10 mouse cellular contexts compared by ENCODE assay signal in the genomic region with DNA sequence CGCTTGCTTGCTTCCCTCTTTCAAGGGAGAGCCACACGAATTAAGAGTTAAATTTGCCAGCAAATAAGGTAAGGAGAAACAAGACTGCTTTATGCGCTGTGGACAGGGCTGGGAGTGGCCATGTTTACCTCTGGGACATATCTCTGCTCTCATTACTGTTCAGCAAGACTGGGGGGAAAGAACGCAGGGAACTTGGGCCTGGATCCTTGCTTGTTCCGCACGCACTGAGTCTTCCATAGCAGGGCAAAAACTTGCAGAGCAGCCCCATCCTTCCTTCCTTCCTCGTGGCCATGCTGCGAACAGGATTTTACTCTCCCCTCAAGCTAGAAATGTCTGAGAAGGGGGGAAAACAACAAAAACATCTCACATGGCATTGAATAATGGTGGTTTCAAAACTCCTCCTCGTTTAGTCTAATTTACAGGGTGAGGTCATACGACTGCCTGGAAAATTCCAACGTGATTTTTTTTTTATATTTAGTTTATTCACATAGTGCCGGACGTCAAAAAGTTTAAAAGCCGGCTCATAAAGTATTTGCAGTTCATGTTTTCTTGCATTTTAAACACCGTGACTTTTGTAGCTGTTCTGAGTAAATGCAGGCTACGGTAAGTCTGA. TPM values are rescaled to one million over a fixed set of nuclear protein-coding genes. Genes with fewer than 3 reads are reported as not detected.
DNase-seq lines count a peak whose midpoint lies in the region; ATAC-seq lines count a peak whose summit lies in the region.
"Had no signal": no experiment of that assay in that cellular context is flagged by ENCODE, and none has a peak within 500 bp of the region (broad histone marks: within the 10 kb centered on the region; RNA-seq: fewer than 3 reads in every experiment).

No protein-coding gene starts in this region.

- no peaks in the 10 kb centered on the region for H3K27me3 ChIP-seq in liver, embryonic 12.5 days (replicated peaks)
- H3K27me3 ChIP-seq in liver, embryonic 11.5 days (replicated peaks; ENCODE audit: control insufficient read depth, insufficient read depth, low read length): no peaks in the 10 kb centered on the region
- no peaks in the 10 kb centered on the region for H3K27me3 ChIP-seq in embryonic facial prominence, embryonic 12.5 days
- no peaks in the 10 kb centered on the region for H3K27me3 ChIP-seq in intestine, embryonic 15.5 days (replicated peaks)

- no peak for DNase-seq in liver, embryonic 11.5 days (ENCODE audit: low spot score)
- DNase-seq in lung, postnatal 36 days: peak; percentile 63
- DNase-seq in thymus, postnatal 25 days: no peak
- no peak for DNase-seq in embryo, embryonic 11 days
- DNase-seq: thymus, adult 18-20 months had no signal

- H3K9me3 ChIP-seq in liver, embryonic 12.5 days (replicated peaks): no peaks in the 10 kb centered on the region
- no peaks in the 10 kb centered on the region for H3K9me3 ChIP-seq in liver, embryonic 11.5 days (ENCODE audit: control insufficient read depth, low read length)
- no peaks in the 10 kb centered on the region for H3K9me3 ChIP-seq in embryonic facial prominence, embryonic 12.5 days
- no peaks in the 10 kb centered on the region for H3K9me3 ChIP-seq in intestine, embryonic 15.5 days

- H3K36me3 ChIP-seq in liver, embryonic 12.5 days: no peaks in the 10 kb centered on the region
- H3K36me3 ChIP-seq in liver, embryonic 11.5 days (ENCODE audit: control insufficient read depth, insufficient read depth, low read length): no peaks in the 10 kb centered on the region
- H3K36me3 ChIP-seq in embryonic facial prominence, embryonic 12.5 days: no peaks in the 10 kb centered on the region
- no peaks in the 10 kb centered on the region for H3K36me3 ChIP-seq in intestine, embryonic 15.5 days

- 53% methylated on average over 16 of the region's 16 CpGs for WGBS in liver, embryonic 12.5 days (ENCODE audit: insufficient replicate concordance)
- 47% methylated on average over 16 of the region's 16 CpGs for WGBS in liver, embryonic 11.5 days
- WGBS in embryonic facial prominence, embryonic 12.5 days: 19% methylated on average over 16 of the region's 16 CpGs
- 10% methylated on average over 16 of the region's 16 CpGs for WGBS in intestine, embryonic 15.5 days

- peaks cover 46% of the 10 kb centered on the region for H3K4me1 ChIP-seq in liver, embryonic 12.5 days
- peaks cover 19% of the 10 kb centered on the region for H3K4me1 ChIP-seq in liver, embryonic 11.5 days (replicated peaks; ENCODE audit: control insufficient read depth, insufficient read depth, low read length)
- H3K4me1 ChIP-seq in embryonic facial prominence, embryonic 12.5 days: peaks cover 68% of the 10 kb centered on the region
- peaks cover 60% of the 10 kb centered on the region for H3K4me1 ChIP-seq in intestine, embryonic 15.5 days (replicated peaks)

- no peak overlapping the region for H3K9ac ChIP-seq in liver, embryonic 12.5 days
- no peak overlapping the region for H3K9ac ChIP-seq in liver, embryonic 11.5 days (ENCODE audit: low read depth, low read length)
- H3K9ac ChIP-seq in embryonic facial prominence, embryonic 12.5 days: peak overlapping the region; percentile 27; the same call in 1 of the 2 replicates
- peak overlapping the region; percentile 14 for H3K9ac ChIP-seq in intestine, embryonic 15.5 days

- H3K27ac ChIP-seq in liver, embryonic 12.5 days: peak overlapping the region; percentile 10; the same call in 1 of the 2 replicates
- no peak overlapping the region for H3K27ac ChIP-seq in liver, embryonic 11.5 days (ENCODE audit: low read depth, low read length)
- peak overlapping the region; percentile 86 for H3K27ac ChIP-seq in embryonic facial prominence, embryonic 12.5 days
- H3K27ac ChIP-seq in intestine, embryonic 15.5 days: peak overlapping the region; percentile 70

- no peak overlapping the region for H3K4me3 ChIP-seq in liver, embryonic 12.5 days
- no peak overlapping the region for H3K4me3 ChIP-seq in liver, embryonic 11.5 days (ENCODE audit: low read depth, low read length)
- no peak overlapping the region for H3K4me3 ChIP-seq in embryonic facial prominence, embryonic 12.5 days
- H3K4me3 ChIP-seq in intestine, embryonic 15.5 days (replicated peaks): 0 out of 2 replicates have a peak overlapping the region, but pooled peaks have one; percentile 2

- no peak for ATAC-seq in liver, embryonic 12.5 days
- ATAC-seq in liver, embryonic 11.5 days (replicated peaks; ENCODE audit: low FRiP score): no peak
- peak; percentile 55; the same call in 1 of the 2 replicates for ATAC-seq in embryonic facial prominence, embryonic 12.5 days (ENCODE audit: insufficient number of reproducible peaks, insufficient read depth, low FRiP score, low TSS enrichment)
- peak; percentile 73 for ATAC-seq in intestine, embryonic 15.5 days
- no peak for ATAC-seq in cerebellum, adult (ENCODE audit: insufficient number of reproducible peaks, low FRiP score, low TSS enrichment)
- ATAC-seq: midbrain, embryonic 16.5 days had no signal

- 0 out of 2 replicates have a peak overlapping the region, but pooled peaks have one; percentile 2 for H3K4me2 ChIP-seq in liver, embryonic 12.5 days
- no peak overlapping the region; the same call in 1 of the 2 replicates for H3K4me2 ChIP-seq in liver, embryonic 11.5 days
- peak overlapping the region; percentile 45 for H3K4me2 ChIP-seq in embryonic facial prominence, embryonic 12.5 days (replicated peaks)
- peak overlapping the region; percentile 48 for H3K4me2 ChIP-seq in intestine, embryonic 15.5 days (replicated peaks)

RNA-seq across cellular contexts. Expression of gene Mbnl2, which starts 21.8 kb away (rescaled TPM):
- polyA plus RNA-seq in liver, embryonic 12.5 days (2016; fragmentation: Nextera tagmentation; extraction: Ambion mirVana): 19.3 and 20.2 TPM in 2 replicates
- 38.2 and 40.0 TPM in 2 replicates for polyA plus RNA-seq in liver, embryonic 11.5 days (2014; fragmentation: Nextera tagmentation; extraction: Ambion mirVana)
- 93.2 and 93.6 TPM in 2 replicates for polyA plus RNA-seq in embryonic facial prominence, embryonic 12.5 days (2016; fragmentation: Nextera tagmentation; extraction: Ambion mirVana)
- 105 and 111 TPM in 2 replicates for polyA plus RNA-seq in intestine, embryonic 15.5 days (2015; fragmentation: Nextera tagmentation; extraction: Ambion mirVana)

Comparison
In these comparisons a context has a peak if more than half of its experiments do, and no peak if none do; other contexts are left out.
1. ATAC-seq: peak in embryonic facial prominence, embryonic 12.5 days (single experiment) and intestine, embryonic 15.5 days (single experiment); none in liver, embryonic 12.5 days (single experiment), liver, embryonic 11.5 days (single experiment) and cerebellum, adult (single experiment).
2. H3K9ac ChIP-seq: peak in embryonic facial prominence, embryonic 12.5 days (single experiment) and intestine, embryonic 15.5 days (single experiment); none in liver, embryonic 12.5 days (single experiment) and liver, embryonic 11.5 days (single experiment).